In genomic region chr16:85143863-85144262, GRCm38 (mm10) we compare ENCODE assay signal across 24 mouse cellular contexts. TPM values are rescaled to one million over a fixed set of nuclear protein-coding genes. Genes with fewer than 3 reads are reported as not detected.
DNase-seq lines count a peak whose midpoint lies in the region; ATAC-seq and TF ChIP-seq lines count a peak whose summit lies in the region.
"Had no signal": no experiment of that assay in that cellular context is flagged by ENCODE, and none has a peak within 500 bp of the region (broad histone marks: within the 10 kb centered on the region; RNA-seq: fewer than 3 reads in every experiment).

No protein-coding gene starts in this region.

- no peak for ATAC-seq in forebrain, embryonic 11.5 days (replicated peaks; ENCODE audit: low FRiP score)
- no peak for ATAC-seq in forebrain, postnatal 0 days
- 0 out of 2 replicates have a peak, but pooled peaks have one; percentile 9 for ATAC-seq in intestine, embryonic 16.5 days
- ATAC-seq: hindbrain, embryonic 16.5 days; Patski had no signal

- no peaks in the 10 kb centered on the region for H3K36me3 ChIP-seq in forebrain, embryonic 11.5 days (ENCODE audit: control insufficient read depth, insufficient read depth, low read length)
- no peaks in the 10 kb centered on the region for H3K36me3 ChIP-seq in forebrain, postnatal 0 days (ENCODE audit: insufficient read depth)
- H3K36me3 ChIP-seq in intestine, embryonic 16.5 days (ENCODE audit: control insufficient read depth, insufficient read depth, low read length): no peaks in the 10 kb centered on the region
- H3K36me3 ChIP-seq: G1E; heart, embryonic 12.5 days; heart, embryonic 15.5 days had no signal

- 93% methylated on average over 3 of the region's 3 CpGs for WGBS in forebrain, embryonic 11.5 days
- WGBS in forebrain, postnatal 0 days: 82% methylated on average over 3 of the region's 3 CpGs
- WGBS in intestine, embryonic 16.5 days: 83% methylated on average over 3 of the region's 3 CpGs
- 75% methylated on average over 3 of the region's 3 CpGs for WGBS in olfactory bulb, adult 2 months

- no peaks in the 10 kb centered on the region for H3K27me3 ChIP-seq in forebrain, embryonic 11.5 days (ENCODE audit: control insufficient read depth, insufficient read depth, low read length)
- no peaks in the 10 kb centered on the region for H3K27me3 ChIP-seq in forebrain, postnatal 0 days (ENCODE audit: insufficient read depth, low read length)
- H3K27me3 ChIP-seq in intestine, embryonic 16.5 days (replicated peaks; ENCODE audit: control insufficient read depth, insufficient read depth, low read length): no peaks in the 10 kb centered on the region
- H3K27me3 ChIP-seq: CH12.LX; heart, embryonic 12.5 days; heart, embryonic 15.5 days; hindbrain, embryonic 13.5 days; Patski had no signal

- no peak overlapping the region for H3K4me2 ChIP-seq in forebrain, embryonic 11.5 days (ENCODE audit: low read depth, low read length, severe bottlenecking)
- H3K4me2 ChIP-seq in forebrain, postnatal 0 days (ENCODE audit: low read depth): no peak overlapping the region
- H3K4me2 ChIP-seq in intestine, embryonic 16.5 days (ENCODE audit: low read depth, low read length): no peak overlapping the region
- H3K4me2 ChIP-seq: heart, embryonic 12.5 days; heart, embryonic 15.5 days; hindbrain, embryonic 13.5 days had no signal

- DNase-seq in forebrain, embryonic 11.5 days (ENCODE audit: low spot score): peak; percentile 4
- no peak for DNase-seq in forebrain, postnatal 0 days
- peak; percentile 69 for DNase-seq in brain, adult 2 months (ENCODE audit: low read depth, low spot score)
- DNase-seq in ovary, postnatal 14 days (ENCODE audit: low spot score): no peak
- DNase-seq in spleen, postnatal 4 days (ENCODE audit: low spot score in 2 of 2): no peak
- DNase-seq: adrenal gland, adult 2 months; adrenal gland, postnatal 14 days; B cell, adult 2 months; cerebellum, adult 8-10 months; cerebellum, postnatal 14 days; gastrocnemius, postnatal 36 days; heart, postnatal 10 days; heart, postnatal 36 days had no signal

- H3K9ac ChIP-seq in forebrain, embryonic 11.5 days (ENCODE audit: low read length): no peak overlapping the region
- no peak overlapping the region for H3K9ac ChIP-seq in forebrain, postnatal 0 days
- H3K9ac ChIP-seq in intestine, embryonic 16.5 days (ENCODE audit: low read depth, low read length): no peak overlapping the region
- H3K9ac ChIP-seq: heart, embryonic 12.5 days; heart, embryonic 15.5 days; hindbrain, embryonic 13.5 days had no signal

- no peak overlapping the region for H3K4me3 ChIP-seq in forebrain, embryonic 11.5 days (ENCODE audit: low read depth, low read length)
- no peak overlapping the region for H3K4me3 ChIP-seq in forebrain, postnatal 0 days (ENCODE audit: low read depth, low read length)
- no peak overlapping the region for H3K4me3 ChIP-seq in intestine, embryonic 16.5 days (ENCODE audit: low read length)
- H3K4me3 ChIP-seq in olfactory bulb, adult 2 months (ENCODE audit: insufficient read depth, low read depth, low read length): no peak overlapping the region
- H3K4me3 ChIP-seq: forebrain, embryonic 10.5 days; heart, embryonic 12.5 days; heart, embryonic 15.5 days; hindbrain, embryonic 10.5 days; hindbrain, embryonic 13.5 days had no signal

- no peak for TF ChIP-seq POLR2A in olfactory bulb, adult 2 months (IDR thresholded peaks at IDR 0.05; ENCODE audit: insufficient read depth, low read depth, low read length)

- H3K27ac ChIP-seq in forebrain, embryonic 11.5 days (ENCODE audit: low read depth, low read length): no peak overlapping the region
- no peak overlapping the region for H3K27ac ChIP-seq in forebrain, postnatal 0 days (ENCODE audit: low read depth, low read length)
- H3K27ac ChIP-seq in intestine, embryonic 16.5 days (ENCODE audit: low read length): peak overlapping the region; percentile 46
- H3K27ac ChIP-seq in olfactory bulb, adult 2 months (ENCODE audit: insufficient read depth, low read depth, low read length): peak overlapping the region; percentile 57; the same call in 1 of the 2 replicates
- H3K27ac ChIP-seq: forebrain, embryonic 10.5 days; heart, embryonic 15.5 days; hindbrain, embryonic 10.5 days; hindbrain, embryonic 13.5 days had no signal

- H3K4me1 ChIP-seq in forebrain, embryonic 11.5 days (replicated peaks; ENCODE audit: control insufficient read depth, insufficient read depth, low read length): peaks cover 3% of the 10 kb centered on the region; the same call in 1 of the 2 replicates
- no peaks in the 10 kb centered on the region for H3K4me1 ChIP-seq in forebrain, postnatal 0 days (ENCODE audit: insufficient read depth)
- peaks cover 6% of the 10 kb centered on the region for H3K4me1 ChIP-seq in intestine, embryonic 16.5 days (ENCODE audit: control insufficient read depth, insufficient read depth, low read length)
- peaks cover 13% of the 10 kb centered on the region for H3K4me1 ChIP-seq in olfactory bulb, adult 2 months (ENCODE audit: control insufficient read depth, insufficient read depth, low read length)

- no peak for TF ChIP-seq CTCF in forebrain, postnatal 0 days (IDR thresholded peaks at IDR 0.05; ENCODE audit: low read depth)
- no peak for TF ChIP-seq CTCF in olfactory bulb, adult 2 months (IDR thresholded peaks at IDR 0.05; ENCODE audit: insufficient read depth, low read depth, low read length)

- no peaks in the 10 kb centered on the region for H3K9me3 ChIP-seq in forebrain, embryonic 11.5 days (ENCODE audit: control insufficient read depth, low read length)
- H3K9me3 ChIP-seq in forebrain, postnatal 0 days (ENCODE audit: low read length): no peaks in the 10 kb centered on the region
- no peaks in the 10 kb centered on the region for H3K9me3 ChIP-seq in intestine, embryonic 16.5 days (ENCODE audit: control insufficient read depth, low read length)
- H3K9me3 ChIP-seq: forebrain, embryonic 10.5 days; heart, embryonic 12.5 days; heart, embryonic 15.5 days; hindbrain, embryonic 10.5 days; hindbrain, embryonic 13.5 days had no signal

RNA-seq across cellular contexts. Expression of gene App, which starts 29.7 kb away (rescaled TPM):
- 133 and 134 TPM in 2 replicates for polyA plus RNA-seq in forebrain, embryonic 11.5 days (2014; fragmentation: Nextera tagmentation; extraction: Ambion mirVana)
- total RNA-seq in forebrain, postnatal 0 days (2014; rRNA removed): 368 and 493 TPM in 2 replicates
- 289 and 433 TPM in 2 replicates for polyA plus RNA-seq in forebrain, postnatal 0 days (2015; fragmentation: Nextera tagmentation; extraction: Ambion mirVana)
- 121 and 125 TPM in 2 replicates for polyA plus RNA-seq in intestine, embryonic 16.5 days (2015; fragmentation: Nextera tagmentation; extraction: Ambion mirVana)
- 241 and 247 TPM in 2 replicates for polyA plus RNA-seq in olfactory bulb, adult 2 months (2012; ENCODE audit: insufficient read depth, insufficient read length, low replicate concordance, missing spikeins)
- polyA plus RNA-seq: G1E had no signal

Comparison
In these comparisons a context has a peak if more than half of its experiments do, and no peak if none do; other contexts are left out.
1. DNase-seq: peak in forebrain, embryonic 11.5 days (single experiment) and brain, adult 2 months (single experiment); none in forebrain, postnatal 0 days (single experiment), ovary, postnatal 14 days (single experiment) and spleen, postnatal 4 days (0 of 2).
2. H3K27ac ChIP-seq: peak in intestine, embryonic 16.5 days (single experiment) and olfactory bulb, adult 2 months (single experiment); none in forebrain, embryonic 11.5 days (single experiment) and forebrain, postnatal 0 days (single experiment).